Mouse (Mus musculus) midbrain, embryonic 16.5 days (tissue): Measurements from ENCODE around the gene Igfbp3. TPM values are rescaled to one million over a fixed set of nuclear protein-coding genes. Genes with fewer than 3 reads are reported as not detected.

Experiments used
- ATAC-seq: fragments of 200-750 bp; cut with Nextera tagmentation; 2 replicates; pipeline ENCODE4 v1.8.0; 2017; ENCODE audit warnings: moderate TSS enrichment
- H3K27ac ChIP-seq: fragments of 300-500 bp; sonication (generic); 2 replicates; pipeline ENCODE4 v1.5.1; 2014; ENCODE audit warnings: mild to moderate bottlenecking, low read length, mixed read lengths
- H3K27me3 ChIP-seq: fragments of 300-500 bp; sonication (generic); 2 replicates; pipeline ENCODE4 v1.6.1; 2014; ENCODE audit warnings: low read depth, low read length, mixed read lengths; ENCODE audit not compliant: control insufficient read depth, insufficient read depth
- H3K36me3 ChIP-seq: fragments of 300-500 bp; sonication (generic); 2 replicates; pipeline ENCODE4 v1.6.1; 2014; ENCODE audit warnings: mild to moderate bottlenecking, low read length, moderate library complexity, mixed read lengths; ENCODE audit not compliant: control insufficient read depth, insufficient read depth
- H3K4me1 ChIP-seq: fragments of 300-500 bp; sonication (generic); 2 replicates; pipeline ENCODE4 v1.6.1; 2014; ENCODE audit warnings: mild to moderate bottlenecking, low read length, mixed read lengths; ENCODE audit not compliant: control insufficient read depth, insufficient read depth
- H3K4me2 ChIP-seq: fragments of 300-500 bp; sonication (generic); 2 replicates; pipeline ENCODE4 v1.6.1; 2014; ENCODE audit warnings: mild to moderate bottlenecking, low read length, mixed read lengths
- H3K4me3 ChIP-seq: fragments of 300-500 bp; sonication (generic); 2 replicates; pipeline ENCODE4 v1.5.1; 2014; ENCODE audit warnings: low read depth, mild to moderate bottlenecking, low read length, moderate library complexity, mixed read lengths
- H3K9ac ChIP-seq: fragments of 300-500 bp; sonication (generic); 2 replicates; pipeline ENCODE4 v1.6.1; 2014; ENCODE audit warnings: low read depth, low read length, mixed read lengths
- H3K9me3 ChIP-seq: fragments of 300-500 bp; sonication (generic); replicated peaks from 2 replicates; pipeline ENCODE4 v1.6.1; 2014; ENCODE audit warnings: mild to moderate bottlenecking, low read length, mixed read lengths; ENCODE audit not compliant: control insufficient read depth, poor library complexity, severe bottlenecking
- WGBS: fragments of 180-500 bp; shearing (Covaris S2); extraction: QIAGEN DNeasy Blood & Tissue Kit; methylation state at CpG from one replicate; pipeline ENCODE4 v1.1.7; 2014; 5-methylcytosine and 5-hydroxymethylcytosine counted together
- polyA plus RNA-seq: library from polyadenylated mRNA; unstranded; fragments of >200 nt; fragmentation: Nextera tagmentation; extraction: Ambion mirVana; gene quantifications from 2 replicates; pipeline ENCODE4 v1.2.1, GENCODE M21; 2015

Igfbp3 gene
- polyA plus RNA-seq, 1 experiment from 2014 or later: 15.6 TPM

DNA sequence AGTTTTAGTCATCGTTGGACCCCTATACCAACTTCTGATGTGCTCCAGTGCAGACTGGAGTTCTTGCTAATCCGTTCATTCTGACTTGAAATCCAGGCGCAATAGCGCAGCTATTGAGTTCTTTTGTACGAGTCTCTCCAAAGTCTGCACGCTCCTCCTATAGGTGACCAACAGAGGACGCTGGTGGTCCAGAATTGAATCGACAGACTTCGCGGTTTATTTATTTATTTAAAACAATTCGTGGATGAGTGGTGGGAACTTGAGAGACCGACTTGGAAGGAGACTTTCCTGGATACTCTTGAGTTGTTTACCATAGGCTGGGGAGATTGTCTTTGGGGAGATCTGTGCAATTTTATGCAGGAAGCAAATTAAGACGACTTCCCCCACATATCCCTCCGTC is 1.0 kb upstream of the Igfbp3 start:
- no peak overlapping the region for H3K27ac ChIP-seq
- H3K36me3 ChIP-seq: no peaks in the 10 kb centered on the region
- peak overlapping the region; percentile 90 for H3K4me2 ChIP-seq
- ATAC-seq: no peak
- peaks cover 21% of the 10 kb centered on the region for H3K4me1 ChIP-seq
- H3K27me3 ChIP-seq: peaks cover 9% of the 10 kb centered on the region
- H3K9me3 ChIP-seq: no peaks in the 10 kb centered on the region
- H3K9ac ChIP-seq: no peak overlapping the region
- peak overlapping the region; percentile 71 for H3K4me3 ChIP-seq
- WGBS: 7% methylated on average over 14 of the region's 14 CpGs

- ATAC-seq: no peak
- Histone ChIP-seq H3K9me3 (no peaks in the 10 kb centered on the region), H3K4me3 (peak overlapping the region; percentile 71), H3K4me1 (peaks cover 21% of the 10 kb centered on the region), H3K9ac (peak overlapping the region; percentile 89), H3K36me3 (no peaks in the 10 kb centered on the region), H3K4me2 (peak overlapping the region; percentile 90), H3K27ac (peak overlapping the region; percentile 84), H3K27me3 (peaks cover 9% of the 10 kb centered on the region)
- WGBS: under 1% methylated on average over 12 of the region's 12 CpGs
Observed at GRCm38 (mm10) chr11:7214342-7214660, 578 bp upstream of the Igfbp3 start.

DNA sequence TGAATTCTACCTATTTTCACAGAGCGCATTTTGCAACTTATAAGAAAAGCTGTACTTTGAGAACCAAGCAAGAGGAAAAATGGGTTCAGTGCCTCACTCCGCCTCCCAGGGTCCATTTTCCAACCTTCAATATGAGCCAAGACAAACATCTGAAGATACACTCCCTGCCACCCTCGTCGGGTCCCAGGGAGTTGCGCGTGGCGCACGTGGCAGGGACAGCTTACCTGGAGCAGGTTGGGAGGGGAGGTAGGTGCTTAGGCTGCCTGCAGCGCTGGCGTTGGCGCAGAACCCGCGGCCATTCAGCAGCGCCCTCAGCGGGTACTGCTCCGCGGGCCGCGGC is 592 bp downstream of the Igfbp3 start:
- H3K4me2 ChIP-seq: peak overlapping the region; percentile 90
- H3K27ac ChIP-seq: peak overlapping the region; percentile 84
- H3K27me3 ChIP-seq: peaks cover 9% of the 10 kb centered on the region
- no peak for ATAC-seq
- no peaks in the 10 kb centered on the region for H3K9me3 ChIP-seq
- H3K4me1 ChIP-seq: peaks cover 21% of the 10 kb centered on the region
- H3K36me3 ChIP-seq: no peaks in the 10 kb centered on the region
- H3K4me3 ChIP-seq: peak overlapping the region; percentile 71
- WGBS: 2% methylated on average over 19 of the region's 19 CpGs
- peak overlapping the region; percentile 89 for H3K9ac ChIP-seq

- Histone ChIP-seq H3K9ac (0 out of 2 replicates have a peak overlapping the region, but pooled peaks have one; percentile 15), H3K27ac (no peak overlapping the region), H3K36me3 (no peaks in the 10 kb centered on the region), H3K27me3 (peaks cover 9% of the 10 kb centered on the region), H3K4me2 (peak overlapping the region; percentile 90), H3K4me1 (peaks cover 21% of the 10 kb centered on the region), H3K4me3 (peak overlapping the region; percentile 71), H3K9me3 (no peaks in the 10 kb centered on the region)
- ATAC-seq: no peak
- 16% methylated on average over 17 of the region's 17 CpGs for WGBS
Observed at GRCm38 (mm10) chr11:7212126-7212798, 1.5 kb downstream of the Igfbp3 start.

DNA sequence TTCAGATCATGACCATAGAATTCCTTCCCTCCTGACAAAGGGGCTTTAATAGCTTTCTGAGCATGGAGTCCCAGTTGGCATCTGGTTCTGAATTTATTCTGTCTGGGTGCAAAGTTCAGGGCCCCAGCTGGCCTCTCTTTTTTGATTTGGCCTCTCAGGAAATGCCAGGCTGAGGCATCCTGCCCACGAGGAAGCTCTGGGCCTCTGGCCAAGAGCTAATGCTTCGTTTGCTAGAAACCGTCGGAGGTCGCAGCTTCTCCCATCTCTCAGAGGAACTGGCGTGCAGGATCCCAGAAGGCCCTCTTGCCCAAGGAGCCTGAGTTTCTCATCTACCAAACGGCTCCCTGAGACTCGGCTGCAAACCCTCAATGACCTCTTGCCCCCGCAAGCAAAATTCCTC is 2.5 kb downstream of the Igfbp3 start:
- no peaks in the 10 kb centered on the region for H3K9me3 ChIP-seq
- peaks cover 9% of the 10 kb centered on the region for H3K27me3 ChIP-seq
- H3K27ac ChIP-seq: no peak overlapping the region
- peaks cover 21% of the 10 kb centered on the region for H3K4me1 ChIP-seq
- no peak overlapping the region for H3K4me3 ChIP-seq
- 22% methylated on average over 9 of the region's 9 CpGs for WGBS
- H3K4me2 ChIP-seq: peak overlapping the region; percentile 16; the same call in 1 of the 2 replicates
- ATAC-seq: no peak
- H3K36me3 ChIP-seq: no peaks in the 10 kb centered on the region
- no peak overlapping the region for H3K9ac ChIP-seq

GRCm38 (mm10) chr11:7210343-7210742 is 3.4 kb downstream of the Igfbp3 start:
- WGBS: 21% methylated on average over 6 of the region's 6 CpGs
- Histone ChIP-seq H3K9ac (no peak overlapping the region), H3K27ac (no peak overlapping the region), H3K36me3 (no peaks in the 10 kb centered on the region), H3K4me2 (no peak overlapping the region), H3K27me3 (peaks cover 9% of the 10 kb centered on the region), H3K4me1 (peaks cover 21% of the 10 kb centered on the region), H3K4me3 (no peak overlapping the region), H3K9me3 (no peaks in the 10 kb centered on the region)
- no peak for ATAC-seq

DNA sequence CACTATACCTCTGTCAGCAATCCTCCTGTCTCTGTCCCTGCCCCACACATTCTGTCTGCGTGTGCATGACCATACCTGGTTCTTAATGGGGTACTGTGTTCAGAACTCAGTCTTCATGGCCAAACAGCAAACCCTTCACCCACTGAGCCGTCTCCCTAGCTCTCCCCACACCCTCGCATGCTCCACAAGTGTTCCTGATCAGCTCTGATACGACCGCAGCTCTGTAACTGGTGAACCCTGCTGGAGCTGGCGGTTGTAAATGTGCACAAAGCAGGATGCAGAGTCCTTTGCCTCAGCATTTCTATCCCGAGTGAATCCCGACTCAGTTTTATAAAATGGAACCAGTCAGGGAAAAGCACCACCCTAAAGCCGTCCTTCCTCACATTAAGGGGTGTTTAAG is 9.9 kb downstream of the Igfbp3 start:
- Histone ChIP-seq H3K27ac (no peak overlapping the region), H3K27me3 (no peaks in the 10 kb centered on the region), H3K36me3 (no peaks in the 10 kb centered on the region), H3K4me2 (no peak overlapping the region), H3K4me3 (no peak overlapping the region), H3K9ac (no peak overlapping the region), H3K4me1 (no peaks in the 10 kb centered on the region), H3K9me3 (no peaks in the 10 kb centered on the region)
- ATAC-seq: no peak
- 88% methylated on average over 9 of the region's 9 CpGs for WGBS

- Histone ChIP-seq H3K36me3 (no peaks in the 10 kb centered on the region), H3K27me3 (no peaks in the 10 kb centered on the region), H3K9me3 (no peaks in the 10 kb centered on the region), H3K4me1 (peaks cover 4% of the 10 kb centered on the region; the same call in 1 of the 2 replicates), H3K4me2 (no peak overlapping the region), H3K4me3 (no peak overlapping the region), H3K9ac (no peak overlapping the region), H3K27ac (no peak overlapping the region)
- 89% methylated on average over 7 of the region's 7 CpGs for WGBS
- no peak for ATAC-seq
Observed at GRCm38 (mm10) chr11:7202206-7202605, 11.5 kb downstream of the Igfbp3 start.

DNA sequence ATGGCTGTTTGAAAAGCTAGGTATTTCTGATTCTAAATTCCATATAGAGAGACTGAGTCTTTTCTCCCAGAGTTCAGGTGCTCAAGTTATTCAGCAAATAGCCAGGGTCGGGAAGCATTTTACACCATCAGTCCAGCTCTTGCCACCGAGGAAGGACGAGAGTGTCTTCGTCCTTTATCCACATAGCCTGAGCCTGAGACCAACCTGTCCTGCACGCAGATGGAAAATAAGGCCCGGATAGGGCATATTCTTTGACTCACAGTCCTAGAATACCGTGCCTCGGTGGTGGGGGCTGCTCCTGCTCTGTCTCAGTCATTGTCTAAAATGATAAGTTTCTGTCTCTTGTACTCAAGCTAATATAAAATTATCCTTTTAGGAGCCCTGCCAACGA is 13.3 kb downstream of the Igfbp3 start:
- no peak overlapping the region for H3K27ac ChIP-seq
- H3K4me1 ChIP-seq: peaks cover 5% of the 10 kb centered on the region; the same call in 1 of the 2 replicates
- no peak overlapping the region for H3K4me3 ChIP-seq
- no peaks in the 10 kb centered on the region for H3K9me3 ChIP-seq
- no peak overlapping the region for H3K4me2 ChIP-seq
- H3K9ac ChIP-seq: no peak overlapping the region
- no peaks in the 10 kb centered on the region for H3K27me3 ChIP-seq
- ATAC-seq: no peak
- no peaks in the 10 kb centered on the region for H3K36me3 ChIP-seq
- 85% methylated on average over 9 of the region's 9 CpGs for WGBS
